Mouse (Mus musculus) stomach, embryonic 14.5 days (tissue): ENCODE results near the gene Gkn3. TPM values are rescaled to one million over a fixed set of nuclear protein-coding genes. Genes with fewer than 3 reads are reported as not detected.

ENCODE experiments used
- ATAC-seq: fragments of 200-750 bp; cut with Nextera tagmentation; 2 replicates; pipeline ENCODE4 v1.8.0; 2017; ENCODE audit warnings: low read depth, moderate TSS enrichment; ENCODE audit not compliant: insufficient number of reproducible peaks, insufficient read depth, low FRiP score
- H3K27ac ChIP-seq: fragments of 300-500 bp; sonication (generic); 2 replicates; pipeline ENCODE4 v1.5.1; 2014; ENCODE audit warnings: mild to moderate bottlenecking, low read length, moderate library complexity, mixed read lengths
- H3K27me3 ChIP-seq: fragments of 300-500 bp; sonication (generic); 2 replicates; pipeline ENCODE4 v1.6.1; 2014; ENCODE audit warnings: low read length, control low read depth, mixed read lengths; ENCODE audit not compliant: control insufficient read depth, insufficient read depth
- H3K36me3 ChIP-seq: fragments of 300-500 bp; sonication (generic); 2 replicates; pipeline ENCODE4 v1.6.1; 2014; ENCODE audit warnings: mild to moderate bottlenecking, control low read depth, low read length, moderate library complexity, mixed read lengths; ENCODE audit not compliant: control insufficient read depth, insufficient read depth
- H3K4me1 ChIP-seq: fragments of 300-500 bp; sonication (generic); 2 replicates; pipeline ENCODE4 v1.6.1; 2014; ENCODE audit warnings: low read length, control low read depth, mixed read lengths; ENCODE audit not compliant: control insufficient read depth, insufficient read depth
- H3K4me2 ChIP-seq: fragments of 300-500 bp; sonication (generic); replicated peaks from 2 replicates; pipeline ENCODE4 v1.6.1; 2014; ENCODE audit warnings: low read depth, low read length, control low read depth
- H3K4me3 ChIP-seq: fragments of 300-500 bp; sonication (generic); 2 replicates; pipeline ENCODE4 v1.5.1; 2014; ENCODE audit warnings: low read depth, low read length, control low read depth
- H3K9ac ChIP-seq: fragments of 300-500 bp; sonication (generic); replicated peaks from 2 replicates; pipeline ENCODE4 v1.6.1; 2014; ENCODE audit warnings: low read depth, mild to moderate bottlenecking, control low read depth, low read length, moderate library complexity, mixed read lengths
- H3K9me3 ChIP-seq: fragments of 300-500 bp; sonication (generic); 2 replicates; pipeline ENCODE4 v1.6.1; 2016; ENCODE audit warnings: low read depth, low read length, control low read depth; ENCODE audit not compliant: control insufficient read depth
- WGBS: fragments of 180-500 bp; shearing (Covaris S2); extraction: QIAGEN DNeasy Blood & Tissue Kit; methylation state at CpG from one replicate; pipeline ENCODE4 v1.1.7; 2014; 5-methylcytosine and 5-hydroxymethylcytosine counted together
- polyA plus RNA-seq: library from polyadenylated mRNA; unstranded; fragments of >200 nt; fragmentation: Nextera tagmentation; extraction: Ambion mirVana; gene quantifications from 2 replicates; pipeline ENCODE4 v1.2.1, GENCODE M21; 2014

Gkn3 gene
- polyA plus RNA-seq, 1 experiment from 2014 or later = 3.0 TPM

DNA sequence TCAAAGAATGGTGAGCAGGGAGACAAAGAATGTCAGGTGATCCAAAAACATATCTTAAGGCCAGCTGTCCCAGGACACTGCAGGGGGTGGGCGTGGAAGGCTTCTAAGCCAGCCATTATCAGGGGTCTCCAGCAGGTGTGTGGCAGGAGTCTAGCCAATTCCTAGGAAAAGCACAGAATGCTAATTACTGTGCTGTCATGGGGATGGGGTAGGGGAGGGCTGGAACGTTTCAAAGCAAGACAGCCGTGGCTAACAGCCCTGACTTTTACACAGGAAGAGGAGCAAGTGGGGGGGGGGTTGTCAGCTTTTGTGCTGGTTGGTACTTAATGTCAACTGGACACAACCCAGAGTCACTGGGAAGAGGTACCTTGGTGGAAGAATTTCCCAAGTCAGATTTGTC is 23.3 kb upstream of the Gkn3 start:
- no peaks in the 10 kb centered on the region for H3K9me3 ChIP-seq
- 29% methylated on average over 3 of the region's 3 CpGs for WGBS

DNA sequence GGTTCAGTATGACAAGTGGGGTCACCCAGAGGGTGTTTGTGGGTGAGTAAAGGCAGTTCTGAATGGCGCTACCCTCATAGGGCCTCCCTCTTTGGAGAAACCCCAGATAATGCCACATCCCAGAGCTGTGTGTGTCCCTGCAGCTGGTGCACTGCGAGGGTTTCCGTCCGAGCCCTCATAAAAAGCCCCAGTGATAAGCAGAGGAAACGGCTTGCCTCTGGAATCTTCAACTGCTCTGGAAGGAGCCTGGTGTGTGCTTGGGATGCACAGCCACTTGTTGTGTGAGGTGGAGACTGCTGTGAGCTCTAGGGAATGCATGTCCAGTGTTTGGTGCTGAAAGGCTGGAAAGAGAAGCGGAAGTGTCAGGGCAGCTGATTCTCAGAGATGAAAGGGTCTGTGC is 12.7 kb upstream of the Gkn3 start:
- no peak overlapping the region for H3K4me3 ChIP-seq

More for the DNA sequence above, 23.3 kb upstream of the Gkn3 start:
- no peak overlapping the region for H3K9ac ChIP-seq
- no peaks in the 10 kb centered on the region for H3K36me3 ChIP-seq
- no peak overlapping the region for H3K27ac ChIP-seq
- H3K4me1 ChIP-seq = no peaks in the 10 kb centered on the region
- no peaks in the 10 kb centered on the region for H3K27me3 ChIP-seq
- no peak overlapping the region for H3K4me3 ChIP-seq
- ATAC-seq = no peak
- no peak overlapping the region for H3K4me2 ChIP-seq

DNA sequence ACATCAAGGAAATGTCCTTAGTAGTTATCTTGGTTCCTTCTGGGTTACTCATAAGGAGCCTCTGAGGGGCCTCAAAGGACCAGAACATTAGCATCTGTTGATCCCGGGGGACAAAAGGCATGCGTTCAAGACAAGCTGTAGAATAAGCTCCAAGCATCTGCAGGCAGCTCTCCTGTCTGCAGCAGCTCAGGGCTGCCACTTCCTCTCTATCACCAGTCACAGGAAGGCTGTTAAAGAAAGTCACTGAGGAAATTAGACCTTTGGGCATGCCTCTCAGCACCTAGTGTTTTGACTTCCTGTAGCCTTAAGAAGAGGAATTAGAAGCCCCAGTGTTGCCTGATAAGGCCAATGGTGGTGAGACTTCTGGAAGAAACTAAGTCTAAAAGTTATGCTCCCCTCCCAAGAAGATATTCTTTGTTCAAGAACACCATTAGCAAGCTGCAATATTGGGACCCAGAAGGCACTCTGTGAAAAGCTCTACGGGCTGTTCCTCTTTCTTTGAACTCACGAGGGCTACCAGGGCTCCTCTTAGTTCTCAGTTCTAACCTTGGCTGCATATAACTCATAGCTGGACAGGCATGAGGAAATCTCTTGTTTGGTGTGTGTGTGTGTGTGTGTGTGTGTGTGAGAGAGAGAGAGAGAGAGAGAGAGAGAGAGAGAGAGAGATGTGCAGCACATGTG is 11.3 kb upstream of the Gkn3 start:
- no peaks in the 10 kb centered on the region for H3K36me3 ChIP-seq
- no peak overlapping the region for H3K9ac ChIP-seq
- no peak overlapping the region for H3K4me2 ChIP-seq
- no peaks in the 10 kb centered on the region for H3K27me3 ChIP-seq
- H3K27ac ChIP-seq = no peak overlapping the region
- ATAC-seq = no peak
- 64% methylated on average over 4 of the region's 4 CpGs for WGBS
- H3K4me1 ChIP-seq = no peaks in the 10 kb centered on the region
- no peak overlapping the region for H3K4me3 ChIP-seq
- no peaks in the 10 kb centered on the region for H3K9me3 ChIP-seq

More for the DNA sequence above, 12.7 kb upstream of the Gkn3 start:
- ATAC-seq = no peak
- Histone ChIP-seq H3K36me3 (no peaks in the 10 kb centered on the region), H3K27ac (no peak overlapping the region), H3K27me3 (no peaks in the 10 kb centered on the region), H3K4me1 (no peaks in the 10 kb centered on the region), H3K4me2 (no peak overlapping the region), H3K9ac (no peak overlapping the region), H3K9me3 (no peaks in the 10 kb centered on the region)
- WGBS = 60% methylated on average over 6 of the region's 6 CpGs

DNA sequence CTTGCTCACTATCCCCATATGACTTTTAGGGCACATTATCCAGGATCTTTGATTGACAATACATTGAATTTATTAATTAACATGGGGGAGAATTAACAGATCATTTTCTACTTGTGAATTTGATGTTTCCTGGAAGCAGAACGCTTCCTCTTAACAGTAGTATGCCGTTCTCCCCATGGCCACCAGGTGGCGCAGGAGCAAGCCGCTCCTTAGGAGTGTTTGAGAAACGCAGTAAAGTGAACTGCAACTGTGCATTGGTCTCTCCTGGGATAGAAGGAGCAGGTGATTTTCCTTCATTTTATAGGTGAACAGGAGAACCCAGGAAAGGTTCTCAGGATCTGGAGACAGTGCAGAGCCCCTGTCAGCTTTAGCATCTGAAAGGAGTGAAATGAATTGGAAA is 10.4 kb upstream of the Gkn3 start:
- no peak for ATAC-seq
- no peaks in the 10 kb centered on the region for H3K27me3 ChIP-seq

DNA sequence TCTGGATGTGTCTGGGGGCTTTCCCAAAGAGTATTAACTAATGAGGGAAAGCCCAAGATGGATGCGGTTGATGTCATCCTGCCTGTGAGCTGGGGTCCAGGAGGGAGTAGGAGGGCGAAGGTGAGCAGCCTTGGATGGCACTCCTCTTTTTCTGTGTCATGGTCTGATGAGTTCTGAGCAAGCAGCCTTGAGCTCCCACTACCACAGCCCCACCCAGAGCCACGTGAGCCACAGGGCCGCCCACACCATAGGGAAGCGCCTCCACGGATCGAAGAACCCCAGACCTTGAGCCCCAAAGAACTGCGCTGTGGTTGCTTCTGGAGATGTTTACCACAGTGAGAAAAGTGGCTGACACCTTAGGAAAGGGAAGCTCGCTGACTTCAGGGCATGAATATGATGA is 6.0 kb upstream of the Gkn3 start:
- no peak for ATAC-seq
- Histone ChIP-seq H3K4me1 (no peaks in the 10 kb centered on the region), H3K27me3 (no peaks in the 10 kb centered on the region), H3K36me3 (no peaks in the 10 kb centered on the region), H3K9me3 (no peaks in the 10 kb centered on the region), H3K4me3 (no peak overlapping the region), H3K27ac (no peak overlapping the region), H3K4me2 (no peak overlapping the region), H3K9ac (no peak overlapping the region)
- 87% methylated on average over 9 of the region's 9 CpGs for WGBS

More for the DNA sequence above, 10.4 kb upstream of the Gkn3 start:
- Histone ChIP-seq H3K4me2 (no peak overlapping the region), H3K9me3 (no peaks in the 10 kb centered on the region), H3K36me3 (no peaks in the 10 kb centered on the region), H3K4me1 (no peaks in the 10 kb centered on the region), H3K4me3 (no peak overlapping the region), H3K27ac (no peak overlapping the region), H3K9ac (no peak overlapping the region)
- under 1% methylated on average over 5 of the region's 5 CpGs for WGBS

DNA sequence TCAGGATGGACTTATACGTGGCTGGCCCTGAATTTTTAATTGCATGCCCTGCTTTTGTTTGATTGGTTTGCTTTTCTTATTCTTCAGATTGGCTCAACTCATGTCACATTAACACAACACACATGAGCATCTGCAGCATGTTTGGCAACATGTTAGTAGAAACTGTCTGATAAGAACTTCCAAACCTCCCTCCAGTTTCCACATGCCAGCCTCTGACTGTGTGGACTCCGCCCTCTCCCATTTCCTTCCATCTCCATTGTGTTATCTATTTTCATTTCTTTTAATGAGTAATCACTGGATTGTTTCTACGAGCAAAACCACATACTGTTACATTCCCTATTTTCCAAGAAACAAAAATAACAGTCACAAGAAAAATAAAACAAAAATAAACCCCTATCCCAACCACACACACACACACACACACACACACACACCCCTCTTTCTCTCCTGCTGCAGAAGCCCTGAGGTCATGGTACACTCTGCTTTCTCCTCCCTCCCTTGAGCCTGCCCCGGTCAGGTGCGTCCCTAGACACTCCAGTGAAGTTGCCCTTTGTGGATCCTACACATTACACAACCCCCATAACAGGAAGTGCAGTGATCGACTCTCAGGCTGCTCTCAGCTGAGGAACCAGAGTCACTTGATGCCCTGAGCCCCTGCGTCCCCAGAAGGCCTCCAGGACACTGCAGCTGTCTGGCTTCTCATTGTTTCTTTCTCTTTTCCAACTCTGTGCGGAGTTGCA is 4.9 kb upstream of the Gkn3 start:
- no peak overlapping the region for H3K4me3 ChIP-seq
- H3K4me1 ChIP-seq = no peaks in the 10 kb centered on the region
- H3K4me2 ChIP-seq = no peak overlapping the region
- H3K36me3 ChIP-seq = no peaks in the 10 kb centered on the region
- no peaks in the 10 kb centered on the region for H3K9me3 ChIP-seq
- ATAC-seq = no peak
- WGBS = 68% methylated on average over 8 of the region's 8 CpGs
- no peaks in the 10 kb centered on the region for H3K27me3 ChIP-seq
- no peak overlapping the region for H3K9ac ChIP-seq
- H3K27ac ChIP-seq = no peak overlapping the region

DNA sequence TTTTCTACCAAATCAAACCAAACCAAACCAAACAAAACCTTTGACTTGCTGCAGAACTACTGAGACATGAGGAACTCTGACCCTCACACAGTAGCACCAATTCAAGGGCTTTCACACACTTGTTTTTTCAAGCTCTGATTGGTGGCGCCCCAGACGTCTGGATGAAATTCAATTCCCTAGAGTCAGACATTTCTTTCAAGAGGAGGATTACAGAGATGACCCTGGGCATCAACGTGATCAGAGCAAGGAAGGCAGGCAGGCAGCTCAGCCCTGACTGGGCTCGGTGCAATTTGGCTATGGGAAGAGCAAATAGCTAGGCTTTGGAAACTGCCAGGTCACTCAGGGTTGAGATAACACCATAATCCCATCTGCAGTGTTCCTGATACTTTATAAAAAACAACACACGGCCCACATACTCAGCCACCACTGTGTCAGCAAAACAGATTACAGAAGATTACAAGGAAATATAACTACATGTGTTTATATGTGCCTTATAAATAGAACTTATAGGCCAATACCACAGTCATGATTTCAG is 787 bp upstream of the Gkn3 start:
- Histone ChIP-seq H3K4me3 (no peak overlapping the region), H3K4me1 (no peaks in the 10 kb centered on the region), H3K36me3 (no peaks in the 10 kb centered on the region), H3K9me3 (no peaks in the 10 kb centered on the region), H3K27ac (peak overlapping the region; percentile 27; the same call in 1 of the 2 replicates), H3K4me2 (no peak overlapping the region), H3K9ac (no peak overlapping the region), H3K27me3 (no peaks in the 10 kb centered on the region)
- no peak for ATAC-seq
- WGBS = 32% methylated on average over 5 of the region's 5 CpGs

DNA sequence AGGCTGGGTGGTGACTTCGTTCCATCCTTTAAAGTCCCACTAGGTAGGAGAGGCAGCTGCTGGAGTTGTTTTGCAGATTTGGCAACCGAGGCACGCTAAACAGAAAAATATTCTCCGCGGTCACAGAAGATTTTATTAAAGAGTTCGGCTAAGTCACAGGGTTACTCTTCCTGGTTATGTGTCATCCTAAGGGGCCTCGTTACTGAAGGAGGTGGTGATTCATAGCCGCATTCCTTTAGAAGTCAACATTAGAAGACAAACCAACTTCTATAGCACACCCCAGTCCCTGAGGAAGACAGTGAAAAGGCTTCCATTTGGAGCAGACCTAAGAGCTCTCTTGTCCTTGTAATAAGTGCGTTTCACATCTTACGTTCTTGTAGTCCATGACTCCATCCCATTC is 2.1 kb downstream of the Gkn3 start:
- Histone ChIP-seq H3K27me3 (0 out of 2 replicates have a peak, but pooled peaks cover 5% of the 10 kb centered on the region), H3K9me3 (no peaks in the 10 kb centered on the region), H3K4me1 (no peaks in the 10 kb centered on the region; the same call in 1 of the 2 replicates), H3K9ac (no peak overlapping the region), H3K4me3 (no peak overlapping the region), H3K4me2 (no peak overlapping the region), H3K36me3 (no peaks in the 10 kb centered on the region), H3K27ac (no peak overlapping the region)
- WGBS = 83% methylated on average over 10 of the region's 10 CpGs
- ATAC-seq = no peak
